Comparison of ENCODE assay signal across 9 mouse cellular contexts in the genomic region with DNA sequence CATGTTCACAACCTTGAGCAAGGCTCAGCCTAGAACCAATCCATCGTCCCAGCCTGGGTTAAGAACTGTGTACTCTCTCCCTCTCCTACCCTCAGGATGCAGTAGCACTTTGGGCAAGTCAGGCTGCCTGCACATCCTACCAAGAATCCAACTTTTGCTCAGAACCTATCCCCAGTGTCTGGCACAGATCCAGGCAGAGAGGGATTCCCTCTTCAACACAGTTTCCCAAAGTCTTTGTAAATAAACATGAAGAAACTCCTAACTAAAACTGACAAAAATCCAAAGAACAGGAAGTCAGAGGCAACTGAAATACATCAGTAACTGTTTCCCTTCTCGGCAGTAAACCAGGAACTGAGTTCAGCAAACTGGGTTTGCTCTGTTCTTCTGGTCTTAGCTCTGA.
A peak's percentile ranks its signal among the peaks of the same experiment; 100 is the strongest.
DNase-seq lines count a peak whose midpoint lies in the region; ATAC-seq and TF ChIP-seq lines count a peak whose summit lies in the region.
"Had no signal": no experiment of that assay in that cellular context is flagged by ENCODE, and none has a peak within 500 bp of the region (broad histone marks: within the 10 kb centered on the region; RNA-seq: fewer than 3 reads in every experiment).

No protein-coding gene starts in this region.

- peak overlapping the region; percentile 91 for H3K27ac ChIP-seq in heart, postnatal 0 days (ENCODE audit: low read depth)
- H3K27ac ChIP-seq: limb, embryonic 13.5 days had no signal

- no peaks in the 10 kb centered on the region for H3K36me3 ChIP-seq in heart, postnatal 0 days (replicated peaks; ENCODE audit: control insufficient read depth, insufficient read depth, low read length)
- no peaks in the 10 kb centered on the region for H3K36me3 ChIP-seq in splenic B cell, adult 2 months (ENCODE audit: control insufficient read depth, insufficient read depth, low read length, poor library complexity, severe bottlenecking)

- H3K9me3 ChIP-seq in heart, postnatal 0 days (replicated peaks; ENCODE audit: control insufficient read depth, low read length): no peaks in the 10 kb centered on the region
- H3K9me3 ChIP-seq: limb, embryonic 13.5 days had no signal

- DNase-seq in heart, postnatal 0 days (ENCODE audit: low spot score): no peak
- DNase-seq in heart, postnatal 4 days: no peak
- DNase-seq in lung, postnatal 10 days: peak; percentile 47
- no peak for DNase-seq in lung, postnatal 36 days
- peak; percentile 12 for DNase-seq in induced T-regulatory cell, adult 2 months (ENCODE audit: low read depth)
- peak; percentile 34 for DNase-seq in splenic B cell, adult 2 months (ENCODE audit: low read depth, low spot score)
- no peak for DNase-seq in urinary bladder, postnatal 10 days (ENCODE audit: low spot score)
- DNase-seq in gastrocnemius, adult 18-20 months (ENCODE audit: low spot score): no peak

- TF ChIP-seq EP300 in heart, postnatal 0 days (IDR thresholded peaks at IDR 0.05; ENCODE audit: low read depth): no peak

- H3K4me2 ChIP-seq in heart, postnatal 0 days (ENCODE audit: low read depth, low read length): no peak overlapping the region
- H3K4me2 ChIP-seq: limb, embryonic 13.5 days had no signal

- H3K4me3 ChIP-seq in heart, postnatal 0 days (ENCODE audit: low read depth, low read length): no peak overlapping the region
- H3K4me3 ChIP-seq: limb, embryonic 13.5 days had no signal

- peaks cover 81% of the 10 kb centered on the region for H3K4me1 ChIP-seq in heart, postnatal 0 days (ENCODE audit: control insufficient read depth, insufficient read depth)

- H3K9ac ChIP-seq in heart, postnatal 0 days (replicated peaks; ENCODE audit: low read depth, low read length): no peak overlapping the region
- H3K9ac ChIP-seq: limb, embryonic 13.5 days had no signal

- TF ChIP-seq CTCF in heart, postnatal 0 days (IDR thresholded peaks at IDR 0.05; ENCODE audit: low read depth): no peak

- 41% methylated on average over 2 of the region's 2 CpGs for WGBS in heart, postnatal 0 days

- no peak for ATAC-seq in heart, postnatal 0 days (ENCODE audit: insufficient read depth, low read depth)

- H3K27me3 ChIP-seq in heart, postnatal 0 days (ENCODE audit: control insufficient read depth, insufficient read depth, low read length): no peaks in the 10 kb centered on the region
- H3K27me3 ChIP-seq in splenic B cell, adult 2 months (ENCODE audit: control insufficient read depth, insufficient read depth, low read length, poor library complexity, severe bottlenecking): no peaks in the 10 kb centered on the region; the same call in 1 of the 2 replicates

Comparison
In these comparisons a context has a peak if more than half of its experiments do, and no peak if none do; other contexts are left out.
1. DNase-seq: peak in lung, postnatal 10 days (single experiment), induced T-regulatory cell, adult 2 months (single experiment) and splenic B cell, adult 2 months (single experiment); none in heart, postnatal 0 days (single experiment), heart, postnatal 4 days (single experiment), lung, postnatal 36 days (single experiment), urinary bladder, postnatal 10 days (single experiment) and gastrocnemius, adult 18-20 months (single experiment).